Mouse (Mus musculus) left cerebral cortex, adult 9 months (tissue): Measurements from ENCODE around the gene Fhad1.

Experiments used
- DNase-seq, 2 experiments: peaks; one replicate each; pipeline ENCODE4 v3.0.0; 2022; ENCODE audit warnings: low spot score in 2 of 2

The Fhad1 gene

GRCm38 (mm10) chr4:141978582-141978981, 36.3 kb downstream of the Fhad1 start:
- DNase-seq, result no peak

GRCm38 (mm10) chr4:141977346-141977745, 37.5 kb downstream of the Fhad1 start:
- DNase-seq, result no peak

- peak in 1 of 2 experiments; percentile 41 for DNase-seq
These were observed 38.7 kb downstream of the Fhad1 start for GRCm38 (mm10) chr4:141976163-141976562.

GRCm38 (mm10) chr4:141964575-141964974, 50.3 kb downstream of the Fhad1 start:
- peak in 1 of 2 experiments; percentile 81 for DNase-seq

- no peak for DNase-seq
These were observed 51.0 kb downstream of the Fhad1 start for GRCm38 (mm10) chr4:141963907-141964306.

GRCm38 (mm10) chr4:141962811-141963685, 51.8 kb downstream of the Fhad1 start:
- DNase-seq, result no peak

- DNase-seq, result no peak
These were observed 54.8 kb downstream of the Fhad1 start for GRCm38 (mm10) chr4:141960037-141960436.

GRCm38 (mm10) chr4:141959615-141960014, 55.3 kb downstream of the Fhad1 start:
- DNase-seq, result no peak

GRCm38 (mm10) chr4:141958614-141959375, 56.1 kb downstream of the Fhad1 start:
- peak in 1 of 2 experiments; percentile 37 for DNase-seq

- DNase-seq, result peak in 1 of 2 experiments; percentile 89
These were observed 56.7 kb downstream of the Fhad1 start for GRCm38 (mm10) chr4:141958188-141958587.

- no peak for DNase-seq
These were observed 57.1 kb downstream of the Fhad1 start for GRCm38 (mm10) chr4:141957740-141958139.

- DNase-seq, result no peak
These were observed 58.0 kb downstream of the Fhad1 start for GRCm38 (mm10) chr4:141956931-141957330.

- no peak for DNase-seq
These were observed 59.8 kb downstream of the Fhad1 start for GRCm38 (mm10) chr4:141954770-141955720.

- no peak for DNase-seq
These were observed 61.0 kb downstream of the Fhad1 start for GRCm38 (mm10) chr4:141953859-141954258.

GRCm38 (mm10) chr4:141953291-141953690, 61.6 kb downstream of the Fhad1 start:
- DNase-seq, result no peak

GRCm38 (mm10) chr4:141952824-141953223, 62.1 kb downstream of the Fhad1 start:
- DNase-seq, result peak in 1 of 2 experiments; percentile 42

GRCm38 (mm10) chr4:141952114-141952513, 62.8 kb downstream of the Fhad1 start:
- DNase-seq, result peak in 1 of 2 experiments; percentile 80

GRCm38 (mm10) chr4:141949436-141949835, 65.4 kb downstream of the Fhad1 start:
- no peak for DNase-seq

GRCm38 (mm10) chr4:141948822-141949221, 66.1 kb downstream of the Fhad1 start:
- DNase-seq, result no peak

GRCm38 (mm10) chr4:141942403-141942802, 72.5 kb downstream of the Fhad1 start:
- no peak for DNase-seq

GRCm38 (mm10) chr4:141941289-141941688, 73.6 kb downstream of the Fhad1 start:
- no peak for DNase-seq
